9 mouse cellular contexts compared by ENCODE assay signal in genomic region chr5:115529742-115530446, GRCm38 (mm10). TPM values are rescaled to one million over a fixed set of nuclear protein-coding genes. Genes with fewer than 3 reads are reported as not detected.
DNase-seq lines count a peak whose midpoint lies in the region; ATAC-seq lines count a peak whose summit lies in the region.
"Had no signal": no experiment of that assay in that cellular context is flagged by ENCODE, and none has a peak within 500 bp of the region (broad histone marks: within the 10 kb centered on the region; RNA-seq: fewer than 3 reads in every experiment).

No protein-coding gene starts in this region.

- no peaks in the 10 kb centered on the region for H3K27me3 ChIP-seq in kidney, embryonic 15.5 days
- H3K27me3 ChIP-seq in hindbrain, embryonic 13.5 days = no peaks in the 10 kb centered on the region
- no peaks in the 10 kb centered on the region for H3K27me3 ChIP-seq in megakaryocyte, embryonic 14.5 days (replicated peaks)
- H3K27me3 ChIP-seq: Patski had no signal

- 0 out of 2 replicates have a peak overlapping the region, but pooled peaks have one; percentile 15 for H3K9ac ChIP-seq in kidney, embryonic 15.5 days
- 0 out of 2 replicates have a peak overlapping the region, but pooled peaks have one; percentile 15 for H3K9ac ChIP-seq in hindbrain, embryonic 13.5 days

- peaks cover 88% of the 10 kb centered on the region for H3K4me1 ChIP-seq in kidney, embryonic 15.5 days
- H3K4me1 ChIP-seq in hindbrain, embryonic 13.5 days (replicated peaks) = peaks cover 62% of the 10 kb centered on the region
- peaks cover 96% of the 10 kb centered on the region for H3K4me1 ChIP-seq in megakaryocyte, embryonic 14.5 days

- H3K27ac ChIP-seq in kidney, embryonic 15.5 days = peak overlapping the region; percentile 86
- peak overlapping the region; percentile 46 for H3K27ac ChIP-seq in hindbrain, embryonic 13.5 days

- 0 out of 2 replicates have a peak, but pooled peaks cover 3% of the 10 kb centered on the region for H3K36me3 ChIP-seq in kidney, embryonic 15.5 days
- H3K36me3 ChIP-seq in hindbrain, embryonic 13.5 days = no peaks in the 10 kb centered on the region
- H3K36me3 ChIP-seq in megakaryocyte, embryonic 14.5 days (replicated peaks; ENCODE audit: low read length) = peaks cover 42% of the 10 kb centered on the region

- peak overlapping the region; percentile 33; the same call in 1 of the 2 replicates for H3K4me2 ChIP-seq in kidney, embryonic 15.5 days
- H3K4me2 ChIP-seq in hindbrain, embryonic 13.5 days = no peak overlapping the region

- no peaks in the 10 kb centered on the region for H3K9me3 ChIP-seq in kidney, embryonic 15.5 days (replicated peaks)
- no peaks in the 10 kb centered on the region for H3K9me3 ChIP-seq in hindbrain, embryonic 13.5 days
- H3K9me3 ChIP-seq in megakaryocyte, embryonic 14.5 days = no peaks in the 10 kb centered on the region

- WGBS in kidney, embryonic 15.5 days = 40% methylated on average over 7 of the region's 7 CpGs
- WGBS in hindbrain, embryonic 13.5 days = 74% methylated on average over 7 of the region's 7 CpGs

- no peak for DNase-seq in kidney, postnatal 10 days
- DNase-seq in spleen, postnatal 36 days (ENCODE audit: low spot score in 2 of 2) = no peak
- DNase-seq in embryo, embryonic 10 days (ENCODE audit: low spot score) = no peak
- no peak for DNase-seq in urinary bladder, postnatal 10 days (ENCODE audit: low spot score)

- ATAC-seq in kidney, embryonic 15.5 days (replicated peaks; ENCODE audit: low FRiP score) = no peak
- peak; percentile 53 for ATAC-seq in common myeloid progenitor, adult 5-6 weeks (replicated peaks; ENCODE audit: low read depth, poor library complexity, severe bottlenecking)
- ATAC-seq in hindbrain, embryonic 13.5 days (ENCODE audit: low FRiP score) = no peak
- ATAC-seq: Patski had no signal

- H3K4me3 ChIP-seq in kidney, embryonic 15.5 days (replicated peaks) = no peak overlapping the region
- H3K4me3 ChIP-seq in hindbrain, embryonic 13.5 days = no peak overlapping the region
- peak overlapping the region; percentile 87 for H3K4me3 ChIP-seq in megakaryocyte, embryonic 14.5 days (replicated peaks)

RNA-seq across cellular contexts. Expression of gene Pxn, which starts 23.4 kb away (rescaled TPM):
- polyA plus RNA-seq in kidney, embryonic 15.5 days (2015; fragmentation: Nextera tagmentation; extraction: Ambion mirVana) = 51.7 and 56.1 TPM in 2 replicates
- total RNA-seq in common myeloid progenitor, adult 5-6 weeks (2017) = 31.2 and 72.4 TPM in 2 replicates
- 19.9 and 23.4 TPM in 2 replicates for polyA plus RNA-seq in hindbrain, embryonic 13.5 days (2015; fragmentation: Nextera tagmentation; extraction: Ambion mirVana)
- polyA plus RNA-seq in megakaryocyte, embryonic 14.5 days (2012; ENCODE audit: insufficient read depth, low replicate concordance) = 63.1 and 67.7 TPM in 2 replicates

RNA-seq across cellular contexts. Expression of gene Rplp0, which starts 29.4 kb away (rescaled TPM):
- 1,539 and 1,600 TPM in 2 replicates for polyA plus RNA-seq in kidney, embryonic 15.5 days (2015; fragmentation: Nextera tagmentation; extraction: Ambion mirVana)
- total RNA-seq in common myeloid progenitor, adult 5-6 weeks (2017) = 1,584 and 1,794 TPM in 2 replicates
- 895 and 907 TPM in 2 replicates for polyA plus RNA-seq in hindbrain, embryonic 13.5 days (2015; fragmentation: Nextera tagmentation; extraction: Ambion mirVana)
- polyA plus RNA-seq in megakaryocyte, embryonic 14.5 days (2012; ENCODE audit: insufficient read depth, low replicate concordance) = 975 and 2,538 TPM in 2 replicates

RNA-seq across cellular contexts. Expression of gene Gcn1l1, which starts 35.2 kb away (rescaled TPM):
- polyA plus RNA-seq in kidney, embryonic 15.5 days (2015; fragmentation: Nextera tagmentation; extraction: Ambion mirVana) = 44.3 and 49.3 TPM in 2 replicates
- total RNA-seq in common myeloid progenitor, adult 5-6 weeks (2017) = 32.6 and 41.8 TPM in 2 replicates
- 42.2 and 42.4 TPM in 2 replicates for polyA plus RNA-seq in hindbrain, embryonic 13.5 days (2015; fragmentation: Nextera tagmentation; extraction: Ambion mirVana)
- 25.1 and 30.4 TPM in 2 replicates for polyA plus RNA-seq in megakaryocyte, embryonic 14.5 days (2012; ENCODE audit: insufficient read depth, low replicate concordance)

RNA-seq across cellular contexts. Expression of gene Sirt4, which starts 45.4 kb away (rescaled TPM):
- polyA plus RNA-seq in kidney, embryonic 15.5 days (2015; fragmentation: Nextera tagmentation; extraction: Ambion mirVana) = 24.6 and 25.0 TPM in 2 replicates
- 3.6 and 14.3 TPM in 2 replicates for total RNA-seq in common myeloid progenitor, adult 5-6 weeks (2017)
- 30.0 TPM in 2 replicates for polyA plus RNA-seq in hindbrain, embryonic 13.5 days (2015; fragmentation: Nextera tagmentation; extraction: Ambion mirVana)
- polyA plus RNA-seq in megakaryocyte, embryonic 14.5 days (2012; ENCODE audit: insufficient read depth, low replicate concordance) = 3.1 TPM in 1 of 2 replicates, not detected in the other
